Mouse (Mus musculus) heart, postnatal 0 days (tissue): ENCODE results near the gene Slc12a9.

Experiments
- CTCF ChIP-seq: IDR thresholded peaks from 2 replicates; pipeline ENCODE4 v1.5.1; 2016; ENCODE audit warnings: antibody characterized with exemption, control low read depth, low read depth
- EP300 ChIP-seq: IDR thresholded peaks from 2 replicates; pipeline ENCODE4 v1.6.1; 2016; ENCODE audit warnings: antibody characterized with exemption, low read depth

DNA sequence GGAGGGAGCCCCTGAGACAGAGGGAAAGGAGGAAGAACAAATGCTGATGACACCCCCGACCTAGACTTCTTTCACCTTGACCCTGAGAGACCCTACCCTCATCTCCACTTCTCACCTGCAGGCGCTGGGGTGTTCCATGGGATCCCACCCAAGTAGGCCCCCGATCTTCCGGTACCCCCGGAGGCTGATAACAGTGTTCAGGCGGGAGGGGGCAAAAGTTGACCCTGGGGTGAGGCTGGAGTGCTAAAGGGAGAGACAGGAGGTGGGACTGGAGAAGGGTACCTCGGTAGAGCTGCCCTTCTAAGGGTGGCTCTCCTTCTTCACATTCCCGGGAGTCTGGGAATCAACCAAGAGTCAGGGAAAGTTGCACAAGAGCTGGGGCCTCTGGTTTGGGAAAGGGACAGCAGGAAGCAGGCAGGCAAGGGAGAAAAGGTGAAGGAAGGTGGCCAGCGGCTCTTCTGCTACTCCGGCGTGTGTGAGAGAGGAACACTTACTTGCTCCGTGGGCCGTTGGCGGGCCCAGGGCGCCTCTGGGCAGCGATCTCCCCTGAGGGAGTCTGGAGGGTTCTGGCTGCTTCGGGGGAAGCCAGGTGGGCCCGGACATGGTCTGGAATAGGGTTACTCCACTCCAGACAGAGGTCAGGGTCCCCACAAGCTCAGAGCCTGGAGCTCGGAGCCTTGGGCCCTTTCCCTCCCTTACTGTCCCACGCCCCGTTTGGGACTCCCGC lies 19.8 kb downstream of the Slc12a9 start:
- TF ChIP-seq CTCF (no peak), EP300 (no peak)
